Mouse (Mus musculus) spleen, embryonic (tissue): ENCODE data around the gene Fopnl.

Source experiments
- CTCF ChIA-PET: fragments of 350-600 bp; sonication (Branson Sonifier 250); formaldehyde crosslinking; loops from one replicate; lab custom pipeline; 2022; lab: Charles Lee

Gene Fopnl

GRCm38 (mm10) chr16:14316884-14317876, at the start of gene Fopnl:
Fopnl (minus strand) TSS chr16:14317405.
- CTCF ChIA-PET = no interaction called here

GRCm38 (mm10) chr16:14366017-14366416, 48.8 kb upstream of the Fopnl start:
- CTCF ChIA-PET = no interaction called here

- CTCF ChIA-PET = no interaction called here
Measured at GRCm38 (mm10) chr16:14365457-14365856, 48.3 kb upstream of the Fopnl start.

GRCm38 (mm10) chr16:14364066-14364465, 46.9 kb upstream of the Fopnl start:
- CTCF ChIA-PET = no interaction called here

GRCm38 (mm10) chr16:14363496-14363895, 46.3 kb upstream of the Fopnl start:
- CTCF ChIA-PET = no interaction called here

- CTCF ChIA-PET = interaction anchor here (0.5 to 0.7 kb wide), 2 partner anchors 77 to 1485 kb away, joined by 3 to 4 read pairs; no protein-coding TSS in a partner anchor
Measured at GRCm38 (mm10) chr16:14362099-14362820, 45.1 kb upstream of the Fopnl start.

GRCm38 (mm10) chr16:14361362-14362098, 44.3 kb upstream of the Fopnl start, which contains the start of gene Abcc1:
Abcc1 (plus strand) TSS chr16:14361558.
- CTCF ChIA-PET = interaction anchor here (0.5 to 0.7 kb wide), 2 partner anchors 78 to 1486 kb away, joined by 3 to 4 read pairs; no protein-coding TSS in a partner anchor

GRCm38 (mm10) chr16:14360931-14361330, 43.7 kb upstream of the Fopnl start:
- CTCF ChIA-PET = interaction anchor here (0.6 kb wide), 1 partner anchor 154 kb away, joined by 12 read pairs; no protein-coding TSS in a partner anchor

GRCm38 (mm10) chr16:14358531-14358930, 41.3 kb upstream of the Fopnl start:
- CTCF ChIA-PET = no interaction called here

- CTCF ChIA-PET = no interaction called here
Measured at GRCm38 (mm10) chr16:14357859-14358258, 40.7 kb upstream of the Fopnl start.

GRCm38 (mm10) chr16:14352663-14353062, 35.5 kb upstream of the Fopnl start:
- CTCF ChIA-PET = interaction anchor here (0.6 kb wide), 1 partner anchor 180 kb away, joined by 8 read pairs; no protein-coding TSS in a partner anchor

GRCm38 (mm10) chr16:14352234-14352633, 35.0 kb upstream of the Fopnl start:
- CTCF ChIA-PET = no interaction called here

GRCm38 (mm10) chr16:14351571-14351970, 34.4 kb upstream of the Fopnl start:
- CTCF ChIA-PET = no interaction called here

GRCm38 (mm10) chr16:14344967-14345366, 27.8 kb upstream of the Fopnl start:
- CTCF ChIA-PET = no interaction called here

GRCm38 (mm10) chr16:14328156-14328555, 11.0 kb upstream of the Fopnl start:
- CTCF ChIA-PET = no interaction called here

GRCm38 (mm10) chr16:14320494-14320893, 3.3 kb upstream of the Fopnl start:
- CTCF ChIA-PET = no interaction called here

- CTCF ChIA-PET = no interaction called here
Measured at GRCm38 (mm10) chr16:14319681-14320080, 2.5 kb upstream of the Fopnl start.

GRCm38 (mm10) chr16:14312914-14313313, 4.3 kb downstream of the Fopnl start:
- CTCF ChIA-PET = no interaction called here

- CTCF ChIA-PET = interaction anchor here (0.6 kb wide), 1 partner anchor 67 kb away, joined by 3 read pairs; no protein-coding TSS in a partner anchor
Measured at GRCm38 (mm10) chr16:14311371-14311770, 5.8 kb downstream of the Fopnl start.

GRCm38 (mm10) chr16:14309833-14310232, 7.4 kb downstream of the Fopnl start:
- CTCF ChIA-PET = no interaction called here
